Mouse (Mus musculus): ENCODE measurements around the gene Zfp804b. TPM values are rescaled to one million over a fixed set of nuclear protein-coding genes. Genes with fewer than 3 reads are reported as not detected.

Zfp804b gene
- 0.29 TPM in 2 replicates for polyA plus RNA-seq (2012; rRNA removed)

GRCm38 (mm10) chr5:7344145-7345010, at the start of gene Zfp804b:
Zfp804b (minus strand) TSS chr5:7344756.

GRCm38 (mm10) chr5:7303819-7304218, 40.7 kb downstream of the Zfp804b start, which contains the start of gene Tex47:
Tex47 (plus strand) TSS chr5:7304119.

Other genes with a start within 250 kb of the Zfp804b start
- gene Tex47, start 40.6 kb downstream of the Zfp804b start, polyA plus RNA-seq (2012; rRNA removed), result not detected in 2 replicates